Mouse (Mus musculus) intestine, embryonic 15.5 days (tissue): Measurements from ENCODE around the gene Cdc20. TPM values are rescaled to one million over a fixed set of nuclear protein-coding genes. Genes with fewer than 3 reads are reported as not detected.

Source experiments
- ATAC-seq: fragments of 200-750 bp; cut with Nextera tagmentation; 2 replicates; pipeline ENCODE4 v1.8.0; 2017; ENCODE audit warnings: moderate TSS enrichment, moderate library complexity
- H3K27ac ChIP-seq: fragments of 300-500 bp; sonication (generic); 2 replicates; pipeline ENCODE4 v1.5.1; 2015; ENCODE audit warnings: mild to moderate bottlenecking, inconsistent platforms
- H3K27me3 ChIP-seq: fragments of 300-500 bp; sonication (generic); replicated peaks from 2 replicates; pipeline ENCODE4 v1.6.1; 2015; ENCODE audit warnings: inconsistent platforms
- H3K36me3 ChIP-seq: fragments of 300-500 bp; sonication (generic); 2 replicates; pipeline ENCODE4 v1.6.1; 2015; ENCODE audit warnings: inconsistent platforms
- H3K4me1 ChIP-seq: fragments of 300-500 bp; sonication (generic); replicated peaks from 2 replicates; pipeline ENCODE4 v1.6.1; 2015; ENCODE audit warnings: inconsistent platforms
- H3K4me2 ChIP-seq: fragments of 300-500 bp; sonication (generic); replicated peaks from 2 replicates; pipeline ENCODE4 v1.6.1; 2015; ENCODE audit warnings: mild to moderate bottlenecking, inconsistent platforms
- H3K4me3 ChIP-seq: fragments of 300-500 bp; sonication (generic); replicated peaks from 2 replicates; pipeline ENCODE4 v1.5.1; 2015; ENCODE audit warnings: inconsistent platforms
- H3K9ac ChIP-seq: fragments of 300-500 bp; sonication (generic); 2 replicates; pipeline ENCODE4 v1.6.1; 2015; ENCODE audit warnings: inconsistent platforms
- H3K9me3 ChIP-seq: fragments of 300-500 bp; sonication (generic); 2 replicates; pipeline ENCODE4 v1.6.1; 2016; ENCODE audit warnings: inconsistent platforms
- WGBS: fragments of 180-500 bp; shearing (Covaris S2); methylation state at CpG from one replicate; pipeline ENCODE4 v1.1.7; 2015; 5-methylcytosine and 5-hydroxymethylcytosine counted together
- polyA plus RNA-seq: library from polyadenylated mRNA; unstranded; fragments of >200 nt; fragmentation: Nextera tagmentation; extraction: Ambion mirVana; gene quantifications from 2 replicates; pipeline ENCODE4 v1.2.1, GENCODE M21; 2015

Cdc20 gene
- polyA plus RNA-seq, 1 experiment from 2014 or later: 223 TPM

GRCm38 (mm10) chr4:118413553-118413952, 23.6 kb downstream of the Cdc20 start:
- WGBS: 94% methylated on average over 5 of the region's 5 CpGs
- H3K27me3 ChIP-seq: no peaks in the 10 kb centered on the region
- H3K9ac ChIP-seq: no peak overlapping the region
- no peaks in the 10 kb centered on the region for H3K9me3 ChIP-seq
- no peak overlapping the region for H3K4me2 ChIP-seq
- H3K4me1 ChIP-seq: peaks cover 7% of the 10 kb centered on the region
- ATAC-seq: no peak
- peaks cover 40% of the 10 kb centered on the region for H3K36me3 ChIP-seq
- H3K4me3 ChIP-seq: no peak overlapping the region
- no peak overlapping the region for H3K27ac ChIP-seq

GRCm38 (mm10) chr4:118410871-118411270, 26.3 kb downstream of the Cdc20 start:
- peaks cover 33% of the 10 kb centered on the region for H3K36me3 ChIP-seq
- H3K4me2 ChIP-seq: no peak overlapping the region
- no peak overlapping the region for H3K9ac ChIP-seq
- peaks cover 9% of the 10 kb centered on the region for H3K4me1 ChIP-seq
- no peak overlapping the region for H3K27ac ChIP-seq
- no peaks in the 10 kb centered on the region for H3K27me3 ChIP-seq
- WGBS: 88% methylated on average over 5 of the region's 5 CpGs
- no peak overlapping the region for H3K4me3 ChIP-seq
- no peak for ATAC-seq
- H3K9me3 ChIP-seq: no peaks in the 10 kb centered on the region

GRCm38 (mm10) chr4:118409142-118409900, 27.8 kb downstream of the Cdc20 start, which contains the start of the genes Szt2 and Med8:
Gene Szt2 (minus strand): TSS chr4:118409273.
Gene Med8 (plus strand): TSS chr4:118409337.
- Histone ChIP-seq H3K36me3 (peaks cover 22% of the 10 kb centered on the region), H3K4me3 (peak within 1 kb of the TSS; percentile 95), H3K4me1 (peaks cover 9% of the 10 kb centered on the region), H3K4me2 (peak within 1 kb of the TSS; percentile 78), H3K9ac (peak within 1 kb of the TSS; percentile 95), H3K27ac (peak within 1 kb of the TSS; percentile 71), H3K27me3 (no peaks in the 10 kb centered on the region), H3K9me3 (no peaks in the 10 kb centered on the region)
- peak; percentile 99 for ATAC-seq
- WGBS: under 1% methylated on average over 53 of the region's 53 CpGs

- no peaks in the 10 kb centered on the region for H3K9me3 ChIP-seq
- H3K4me1 ChIP-seq: no peaks in the 10 kb centered on the region
- H3K9ac ChIP-seq: no peak overlapping the region
- ATAC-seq: no peak
- H3K36me3 ChIP-seq: peaks cover 20% of the 10 kb centered on the region
- no peak overlapping the region for H3K4me2 ChIP-seq
- H3K27me3 ChIP-seq: no peaks in the 10 kb centered on the region
- no peak overlapping the region for H3K4me3 ChIP-seq
- WGBS: 94% methylated on average over 12 of the region's 12 CpGs
- H3K27ac ChIP-seq: no peak overlapping the region
These were observed 34.5 kb downstream of the Cdc20 start for GRCm38 (mm10) chr4:118402701-118403100.

- no peak for ATAC-seq
- Histone ChIP-seq H3K9me3 (no peaks in the 10 kb centered on the region), H3K9ac (no peak overlapping the region), H3K4me1 (no peaks in the 10 kb centered on the region), H3K36me3 (peaks cover 20% of the 10 kb centered on the region), H3K4me3 (no peak overlapping the region), H3K4me2 (no peak overlapping the region), H3K27me3 (no peaks in the 10 kb centered on the region), H3K27ac (no peak overlapping the region)
- WGBS: 86% methylated on average over 5 of the region's 5 CpGs
These were observed 35.2 kb downstream of the Cdc20 start for GRCm38 (mm10) chr4:118401918-118402317.

GRCm38 (mm10) chr4:118401421-118401820, 35.7 kb downstream of the Cdc20 start:
- WGBS: 91% methylated on average over 3 of the region's 3 CpGs
- peaks cover 20% of the 10 kb centered on the region for H3K36me3 ChIP-seq
- no peak overlapping the region for H3K4me3 ChIP-seq
- H3K4me1 ChIP-seq: no peaks in the 10 kb centered on the region
- ATAC-seq: no peak
- H3K27ac ChIP-seq: no peak overlapping the region
- H3K27me3 ChIP-seq: no peaks in the 10 kb centered on the region
- no peak overlapping the region for H3K9ac ChIP-seq
- no peak overlapping the region for H3K4me2 ChIP-seq
- H3K9me3 ChIP-seq: no peaks in the 10 kb centered on the region

GRCm38 (mm10) chr4:118398400-118398799, 38.8 kb downstream of the Cdc20 start:
- peaks cover 31% of the 10 kb centered on the region for H3K36me3 ChIP-seq
- H3K27ac ChIP-seq: no peak overlapping the region
- no peak overlapping the region for H3K4me2 ChIP-seq
- ATAC-seq: no peak
- WGBS: 90% methylated on average over 6 of the region's 6 CpGs
- no peak overlapping the region for H3K4me3 ChIP-seq
- H3K27me3 ChIP-seq: no peaks in the 10 kb centered on the region
- no peak overlapping the region for H3K9ac ChIP-seq
- H3K4me1 ChIP-seq: no peaks in the 10 kb centered on the region
- H3K9me3 ChIP-seq: no peaks in the 10 kb centered on the region

- Histone ChIP-seq H3K27ac (no peak overlapping the region), H3K4me1 (no peaks in the 10 kb centered on the region), H3K9me3 (no peaks in the 10 kb centered on the region), H3K36me3 (peaks cover 41% of the 10 kb centered on the region), H3K4me2 (no peak overlapping the region), H3K27me3 (no peaks in the 10 kb centered on the region), H3K9ac (no peak overlapping the region), H3K4me3 (no peak overlapping the region)
- 62% methylated on average over 3 of the region's 3 CpGs for WGBS
- peak; percentile 43 for ATAC-seq
These were observed 40.7 kb downstream of the Cdc20 start for GRCm38 (mm10) chr4:118396433-118396832.

- Histone ChIP-seq H3K27ac (no peak overlapping the region), H3K36me3 (peaks cover 50% of the 10 kb centered on the region), H3K4me1 (no peaks in the 10 kb centered on the region), H3K9ac (no peak overlapping the region), H3K27me3 (no peaks in the 10 kb centered on the region), H3K9me3 (no peaks in the 10 kb centered on the region), H3K4me3 (no peak overlapping the region), H3K4me2 (no peak overlapping the region)
- 86% methylated on average over 4 of the region's 4 CpGs for WGBS
- no peak for ATAC-seq
These were observed 41.9 kb downstream of the Cdc20 start for GRCm38 (mm10) chr4:118395289-118395688.

- WGBS: 92% methylated on average over 6 of the region's 6 CpGs
- H3K9me3 ChIP-seq: no peaks in the 10 kb centered on the region
- H3K27me3 ChIP-seq: no peaks in the 10 kb centered on the region
- H3K4me2 ChIP-seq: no peak overlapping the region
- no peak for ATAC-seq
- H3K27ac ChIP-seq: no peak overlapping the region
- peaks cover 55% of the 10 kb centered on the region for H3K36me3 ChIP-seq
- no peak overlapping the region for H3K4me3 ChIP-seq
- H3K4me1 ChIP-seq: no peaks in the 10 kb centered on the region
- H3K9ac ChIP-seq: no peak overlapping the region
These were observed 42.6 kb downstream of the Cdc20 start for GRCm38 (mm10) chr4:118394505-118394904.

GRCm38 (mm10) chr4:118390146-118390545, 47.0 kb downstream of the Cdc20 start:
- no peak overlapping the region for H3K27ac ChIP-seq
- H3K27me3 ChIP-seq: no peaks in the 10 kb centered on the region
- H3K36me3 ChIP-seq: peaks cover 75% of the 10 kb centered on the region
- 88% methylated on average over 11 of the region's 11 CpGs for WGBS
- no peak overlapping the region for H3K4me3 ChIP-seq
- H3K9ac ChIP-seq: no peak overlapping the region
- no peak for ATAC-seq
- no peaks in the 10 kb centered on the region for H3K9me3 ChIP-seq
- H3K4me2 ChIP-seq: no peak overlapping the region
- H3K4me1 ChIP-seq: no peaks in the 10 kb centered on the region

GRCm38 (mm10) chr4:118387316-118387715, 49.8 kb downstream of the Cdc20 start:
- 91% methylated on average over 8 of the region's 8 CpGs for WGBS
- Histone ChIP-seq H3K27ac (no peak overlapping the region), H3K4me2 (no peak overlapping the region), H3K36me3 (peaks cover 75% of the 10 kb centered on the region), H3K4me1 (no peaks in the 10 kb centered on the region), H3K9me3 (no peaks in the 10 kb centered on the region), H3K4me3 (no peak overlapping the region), H3K27me3 (no peaks in the 10 kb centered on the region), H3K9ac (no peak overlapping the region)
- ATAC-seq: no peak

- Histone ChIP-seq H3K4me1 (no peaks in the 10 kb centered on the region), H3K27ac (no peak overlapping the region), H3K9ac (no peak overlapping the region), H3K4me2 (no peak overlapping the region), H3K36me3 (peaks cover 50% of the 10 kb centered on the region), H3K4me3 (no peak overlapping the region), H3K9me3 (no peaks in the 10 kb centered on the region), H3K27me3 (no peaks in the 10 kb centered on the region)
- no peak for ATAC-seq
- WGBS: 94% methylated on average over 7 of the region's 7 CpGs
These were observed 53.9 kb downstream of the Cdc20 start for GRCm38 (mm10) chr4:118383271-118383670.
